Mouse (Mus musculus) intestine, postnatal 0 days (tissue): ENCODE measurements around the gene Foxp2. TPM values are rescaled to one million over a fixed set of nuclear protein-coding genes. Genes with fewer than 3 reads are reported as not detected.

Experiments used
- ATAC-seq: fragments of 200-750 bp; cut with Nextera tagmentation; 2 replicates; pipeline ENCODE4 v1.8.0; 2017; ENCODE audit warnings: mild to moderate bottlenecking, moderate TSS enrichment, moderate library complexity
- H3K27ac ChIP-seq: fragments of 300-500 bp; sonication (generic); 2 replicates; pipeline ENCODE4 v1.5.1; 2014; ENCODE audit warnings: mild to moderate bottlenecking, low read depth, low read length, moderate library complexity
- H3K27me3 ChIP-seq: fragments of 300-500 bp; sonication (generic); replicated peaks from 2 replicates; pipeline ENCODE4 v1.6.1; 2014; ENCODE audit warnings: low read length, mixed read lengths; ENCODE audit not compliant: control insufficient read depth, insufficient read depth
- H3K36me3 ChIP-seq: fragments of 300-500 bp; sonication (generic); 2 replicates; pipeline ENCODE4 v1.6.1; 2014; ENCODE audit warnings: mild to moderate bottlenecking, moderate library complexity; ENCODE audit not compliant: control insufficient read depth, insufficient read depth
- H3K4me1 ChIP-seq: fragments of 300-500 bp; sonication (generic); replicated peaks from 2 replicates; pipeline ENCODE4 v1.6.1; 2014; ENCODE audit warnings: antibody characterized with exemption, low read length, mixed read lengths; ENCODE audit not compliant: control insufficient read depth, insufficient read depth
- H3K4me2 ChIP-seq: fragments of 300-500 bp; sonication (generic); replicated peaks from 2 replicates; pipeline ENCODE4 v1.6.1; 2014; ENCODE audit warnings: low read depth, mild to moderate bottlenecking, moderate library complexity
- H3K4me3 ChIP-seq: fragments of 300-500 bp; sonication (generic); 2 replicates; pipeline ENCODE4 v1.5.1; 2014; ENCODE audit warnings: low read depth, low read length
- H3K9ac ChIP-seq: fragments of 300-500 bp; sonication (generic); 2 replicates; pipeline ENCODE4 v1.6.1; 2014; ENCODE audit warnings: mild to moderate bottlenecking, low read depth, low read length
- H3K9me3 ChIP-seq: fragments of 300-500 bp; sonication (generic); 2 replicates; pipeline ENCODE4 v1.6.1; 2016; ENCODE audit warnings: mixed run types; ENCODE audit not compliant: control insufficient read depth
- CTCF ChIP-seq: sonication (generic); IDR thresholded peaks from 2 replicates; pipeline ENCODE4 v1.5.1; 2016; ENCODE audit warnings: low read depth, mild to moderate bottlenecking, control low read depth, antibody characterized with exemption, moderate library complexity
- WGBS: fragments of 180-500 bp; shearing (Covaris S2); extraction: QIAGEN DNeasy Blood & Tissue Kit; methylation state at CpG from one replicate; pipeline ENCODE4 v1.1.7; 2014; 5-methylcytosine and 5-hydroxymethylcytosine counted together
- polyA plus RNA-seq: library from polyadenylated mRNA; unstranded; fragments of >200 nt; fragmentation: Nextera tagmentation; extraction: Ambion mirVana; gene quantifications from 2 replicates; pipeline ENCODE4 v1.2.1, GENCODE M21; 2015

Gene Foxp2
- polyA plus RNA-seq, 1 experiment from 2014 or later, result 5.4 TPM

- Histone ChIP-seq H3K36me3 (no peaks in the 10 kb centered on the region), H3K4me3 (no peak overlapping the region), H3K4me2 (no peak overlapping the region), H3K27ac (no peak overlapping the region), H3K9me3 (no peaks in the 10 kb centered on the region), H3K4me1 (no peaks in the 10 kb centered on the region), H3K9ac (no peak overlapping the region), H3K27me3 (no peaks in the 10 kb centered on the region)
- WGBS, result 41% methylated on average over 6 of the region's 6 CpGs
- TF ChIP-seq CTCF, result no peak
- ATAC-seq, result no peak
Observed at GRCm38 (mm10) chr6:15257893-15258292, 356.7 kb downstream of the Foxp2 start.

- no peak overlapping the region for H3K27ac ChIP-seq
- no peaks in the 10 kb centered on the region for H3K27me3 ChIP-seq
- no peaks in the 10 kb centered on the region for H3K9me3 ChIP-seq
- H3K4me2 ChIP-seq, result no peak overlapping the region
- no peak overlapping the region for H3K4me3 ChIP-seq
- H3K4me1 ChIP-seq, result no peaks in the 10 kb centered on the region
- TF ChIP-seq CTCF, result no peak
- H3K36me3 ChIP-seq, result no peaks in the 10 kb centered on the region
- no peak for ATAC-seq
- no peak overlapping the region for H3K9ac ChIP-seq
- WGBS, result 77% methylated on average over 2 of the region's 2 CpGs
Observed at GRCm38 (mm10) chr6:15268136-15268535, 367.0 kb downstream of the Foxp2 start.

GRCm38 (mm10) chr6:15285213-15285612, 384.1 kb downstream of the Foxp2 start:
- no peak overlapping the region for H3K9ac ChIP-seq
- TF ChIP-seq CTCF, result no peak
- H3K4me2 ChIP-seq, result no peak overlapping the region
- H3K9me3 ChIP-seq, result no peaks in the 10 kb centered on the region
- ATAC-seq, result no peak
- H3K27me3 ChIP-seq, result no peaks in the 10 kb centered on the region
- H3K36me3 ChIP-seq, result no peaks in the 10 kb centered on the region
- H3K4me1 ChIP-seq, result no peaks in the 10 kb centered on the region
- WGBS, result 43% methylated on average over 3 of the region's 3 CpGs
- H3K4me3 ChIP-seq, result no peak overlapping the region
- no peak overlapping the region for H3K27ac ChIP-seq

DNA sequence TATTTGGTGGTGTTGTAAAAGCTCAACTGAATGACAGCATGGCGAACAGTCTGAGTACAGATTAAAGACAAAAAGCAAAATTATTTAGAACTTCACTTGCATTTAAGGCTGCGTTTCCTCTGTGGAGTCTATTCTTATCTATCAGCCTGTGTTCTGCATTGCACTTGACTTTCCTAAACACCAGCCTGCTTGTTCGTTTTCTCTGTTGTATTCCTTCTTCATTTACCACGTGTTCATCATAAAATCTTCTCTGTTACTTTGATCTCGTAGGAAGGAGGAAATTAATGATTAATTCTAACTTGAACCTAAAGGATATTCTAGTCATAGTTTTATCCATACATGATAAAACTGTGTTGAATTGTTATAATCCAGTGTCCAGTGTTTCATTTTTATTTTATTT, 392.9 kb downstream of the Foxp2 start:
- Histone ChIP-seq H3K27ac (no peak overlapping the region), H3K36me3 (no peaks in the 10 kb centered on the region), H3K9ac (no peak overlapping the region), H3K4me3 (no peak overlapping the region), H3K4me1 (no peaks in the 10 kb centered on the region), H3K27me3 (no peaks in the 10 kb centered on the region), H3K4me2 (no peak overlapping the region), H3K9me3 (no peaks in the 10 kb centered on the region)
- TF ChIP-seq CTCF, result no peak
- 39% methylated on average over 5 of the region's 5 CpGs for WGBS
- no peak for ATAC-seq

DNA sequence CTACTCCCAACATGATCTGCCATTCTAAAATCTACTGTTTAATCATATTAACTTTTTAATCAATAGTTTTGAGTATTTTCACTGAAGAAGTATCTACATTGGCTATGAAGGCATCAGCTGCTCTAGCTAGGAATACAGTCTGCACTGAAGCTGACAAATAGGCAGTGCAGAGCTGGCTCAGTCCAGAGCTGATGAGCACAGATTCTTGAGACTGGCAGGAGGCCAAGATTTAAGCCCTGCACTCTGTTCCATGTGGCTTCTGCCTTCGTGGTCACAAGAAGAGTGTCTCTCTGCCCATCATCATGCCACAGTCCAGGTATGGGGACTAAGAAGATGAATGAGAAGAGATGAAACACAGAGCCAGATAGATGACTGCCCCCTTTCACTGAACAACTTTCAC, 398.1 kb downstream of the Foxp2 start:
- H3K9me3 ChIP-seq, result no peaks in the 10 kb centered on the region
- no peak overlapping the region for H3K27ac ChIP-seq
- H3K9ac ChIP-seq, result no peak overlapping the region
- no peak for ATAC-seq
- H3K4me2 ChIP-seq, result no peak overlapping the region
- H3K36me3 ChIP-seq, result no peaks in the 10 kb centered on the region
- H3K27me3 ChIP-seq, result no peaks in the 10 kb centered on the region
- H3K4me3 ChIP-seq, result no peak overlapping the region
- WGBS, result 32% methylated on average over 1 of the region's 1 CpGs
- no peaks in the 10 kb centered on the region for H3K4me1 ChIP-seq
- TF ChIP-seq CTCF, result no peak

DNA sequence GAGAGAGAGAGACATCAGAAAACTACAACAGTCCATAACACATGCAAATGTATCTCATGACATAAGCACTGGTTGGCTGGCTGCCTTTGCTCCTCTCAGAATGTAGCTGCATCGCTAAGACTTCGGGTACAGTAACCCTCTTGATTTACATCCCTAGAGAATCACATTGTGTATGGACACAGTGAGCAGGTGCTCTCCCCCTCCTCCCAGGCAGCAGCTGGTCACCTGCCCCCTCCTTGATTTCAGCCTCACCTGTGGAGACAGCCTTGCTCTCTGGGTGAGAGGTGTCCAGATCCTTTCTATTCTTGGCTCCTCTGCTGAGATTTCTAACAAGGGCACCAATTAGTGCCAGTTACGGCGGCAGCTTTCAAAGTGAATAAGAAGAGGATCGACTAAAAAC, 409.5 kb downstream of the Foxp2 start:
- no peak overlapping the region for H3K9ac ChIP-seq
- no peak overlapping the region for H3K27ac ChIP-seq
- TF ChIP-seq CTCF, result no peak
- no peak overlapping the region for H3K4me3 ChIP-seq
- no peaks in the 10 kb centered on the region for H3K36me3 ChIP-seq
- no peaks in the 10 kb centered on the region for H3K4me1 ChIP-seq
- WGBS, result 66% methylated on average over 5 of the region's 5 CpGs
- H3K27me3 ChIP-seq, result no peaks in the 10 kb centered on the region
- ATAC-seq, result no peak
- H3K4me2 ChIP-seq, result no peak overlapping the region
- H3K9me3 ChIP-seq, result no peaks in the 10 kb centered on the region

- Histone ChIP-seq H3K4me1 (no peaks in the 10 kb centered on the region), H3K4me2 (no peak overlapping the region), H3K9me3 (no peaks in the 10 kb centered on the region), H3K4me3 (no peak overlapping the region), H3K36me3 (no peaks in the 10 kb centered on the region), H3K9ac (no peak overlapping the region), H3K27me3 (no peaks in the 10 kb centered on the region), H3K27ac (no peak overlapping the region)
- 74% methylated on average over 2 of the region's 2 CpGs for WGBS
- TF ChIP-seq CTCF, result no peak
- ATAC-seq, result no peak
Observed at GRCm38 (mm10) chr6:15316948-15317347, 415.8 kb downstream of the Foxp2 start.
